Mouse (Mus musculus): ENCODE measurements around the gene Celsr3.

The Celsr3 gene

GRCm38 (mm10) chr9:108824755-108825413 is 1.2 kb upstream of the Celsr3 start:
- no peak for TF ChIP-seq GATA4 (IDR thresholded peaks at IDR 0.05; ENCODE audit: insufficient replicate concordance, low read length)

DNA sequence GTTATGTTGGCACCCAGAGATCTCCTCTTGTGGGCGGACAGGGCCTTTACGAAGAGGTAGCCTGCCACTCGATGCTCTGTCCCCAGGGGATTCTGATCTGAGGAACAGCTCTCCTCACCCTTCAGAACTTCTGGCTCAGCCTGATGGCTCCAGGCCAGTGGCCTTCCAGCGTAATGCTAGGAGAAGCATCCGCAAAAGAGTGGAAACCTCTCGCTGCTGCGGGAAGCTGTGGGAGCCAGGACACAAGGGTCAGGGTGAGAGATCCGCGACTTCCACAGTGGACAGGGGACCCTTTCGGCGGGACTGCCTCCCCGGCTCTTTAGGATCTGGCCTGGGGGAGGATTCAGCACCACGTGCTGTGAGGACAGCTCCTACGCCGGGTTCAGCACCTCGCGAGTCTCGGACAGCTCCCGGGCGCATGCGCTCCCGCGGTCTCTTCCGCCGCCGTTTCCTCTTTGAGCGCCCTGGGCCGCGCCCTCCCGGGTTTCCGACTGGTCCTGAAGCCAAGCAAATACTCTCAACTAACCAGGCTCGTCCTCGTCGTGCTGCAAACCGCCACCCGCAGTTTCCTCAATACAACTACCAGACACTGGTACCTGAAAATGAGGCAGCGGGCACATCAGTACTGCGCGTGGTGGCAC is 700 bp downstream of the Celsr3 start:
- no peak for TF ChIP-seq GATA4 (IDR thresholded peaks at IDR 0.05; ENCODE audit: insufficient replicate concordance, low read length)

- TF ChIP-seq GATA4 (IDR thresholded peaks at IDR 0.05; ENCODE audit: insufficient replicate concordance, low read length): no peak
Measured at GRCm38 (mm10) chr9:108827454-108827853, 1.3 kb downstream of the Celsr3 start.

GRCm38 (mm10) chr9:108827906-108828305 is 1.8 kb downstream of the Celsr3 start:
- TF ChIP-seq GATA4 (IDR thresholded peaks at IDR 0.05; ENCODE audit: insufficient replicate concordance, low read length): no peak

DNA sequence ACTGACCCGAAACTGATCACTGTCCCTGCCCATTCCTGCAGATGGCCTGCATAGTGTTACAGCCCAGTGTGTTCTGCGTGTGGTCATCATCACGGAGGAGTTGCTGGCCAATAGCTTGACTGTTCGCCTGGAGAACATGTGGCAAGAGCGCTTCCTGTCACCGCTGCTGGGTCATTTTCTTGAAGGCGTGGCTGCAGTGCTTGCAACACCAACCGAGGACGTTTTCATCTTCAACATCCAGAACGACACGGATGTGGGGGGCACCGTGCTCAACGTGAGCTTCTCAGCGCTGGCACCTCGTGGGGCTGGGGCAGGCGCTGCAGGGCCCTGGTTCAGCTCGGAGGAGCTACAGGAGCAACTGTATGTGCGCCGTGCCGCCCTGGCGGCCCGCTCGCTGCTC is 5.5 kb downstream of the Celsr3 start:
- no peak for TF ChIP-seq GATA4 (IDR thresholded peaks at IDR 0.05; ENCODE audit: insufficient replicate concordance, low read length)

- TF ChIP-seq GATA4 (IDR thresholded peaks at IDR 0.05; ENCODE audit: insufficient replicate concordance, low read length): peak; percentile 31; the same call in 1 of the 2 replicates
Measured at GRCm38 (mm10) chr9:108832390-108833108, 6.4 kb downstream of the Celsr3 start.

DNA sequence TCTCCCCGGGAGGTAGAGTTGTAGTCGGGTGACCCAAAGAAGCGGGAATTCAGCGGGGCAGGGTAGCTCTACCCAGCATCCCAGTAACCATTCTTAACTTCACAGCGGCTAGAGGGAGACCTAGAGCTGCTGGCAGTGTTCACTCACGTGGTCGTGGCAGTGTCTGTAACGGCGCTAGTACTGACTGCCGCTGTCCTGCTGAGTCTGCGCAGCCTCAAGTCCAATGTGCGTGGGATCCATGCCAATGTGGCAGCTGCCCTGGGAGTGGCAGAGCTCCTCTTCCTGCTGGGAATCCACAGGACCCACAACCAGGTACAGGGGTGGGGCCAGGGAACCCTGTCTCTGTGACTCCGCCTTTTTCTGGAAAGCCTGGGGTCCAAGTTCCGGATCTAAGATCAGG is 16.9 kb downstream of the Celsr3 start:
- TF ChIP-seq GATA4 (IDR thresholded peaks at IDR 0.05; ENCODE audit: insufficient replicate concordance, low read length): no peak

DNA sequence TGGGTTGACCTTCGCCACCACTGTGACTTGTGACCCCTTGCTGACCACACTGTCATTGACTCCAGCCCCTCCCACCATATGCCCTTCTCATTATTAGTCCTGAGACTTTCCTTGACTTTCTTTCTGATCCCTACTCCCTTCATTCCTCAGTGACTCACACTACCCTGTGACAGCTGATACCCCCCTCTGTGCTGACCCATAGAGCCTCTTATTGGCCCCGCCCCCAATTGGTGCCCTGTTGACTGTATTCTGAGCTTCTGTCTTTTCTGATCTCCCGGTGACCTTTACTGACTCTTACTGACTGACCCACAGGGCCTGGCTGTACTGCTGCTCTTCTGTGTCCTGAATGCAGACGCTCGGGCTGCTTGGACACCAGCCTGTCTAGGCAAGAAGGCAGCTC is 19.3 kb downstream of the Celsr3 start:
- no peak for TF ChIP-seq GATA4 (IDR thresholded peaks at IDR 0.05; ENCODE audit: insufficient replicate concordance, low read length)

DNA sequence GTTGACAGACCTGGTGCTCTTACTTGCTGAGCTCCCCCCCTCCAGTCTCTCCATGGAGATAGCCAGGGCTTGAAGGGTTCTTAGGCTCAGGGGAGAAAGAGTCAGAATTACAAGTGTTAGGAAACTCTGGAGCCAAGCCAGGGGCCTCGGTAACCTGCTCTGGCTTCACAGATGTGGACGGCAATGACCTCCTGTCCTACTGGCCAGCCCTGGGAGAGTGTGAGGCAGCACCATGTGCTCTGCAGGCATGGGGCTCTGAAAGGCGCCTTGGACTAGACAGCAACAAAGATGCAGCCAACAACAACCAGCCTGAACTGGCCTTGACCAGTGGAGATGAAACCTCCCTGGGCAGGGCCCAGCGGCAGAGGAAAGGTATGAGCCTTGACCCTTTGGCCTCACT is 21.3 kb downstream of the Celsr3 start:
- no peak for TF ChIP-seq GATA4 (IDR thresholded peaks at IDR 0.05; ENCODE audit: insufficient replicate concordance, low read length)

- TF ChIP-seq GATA4 (IDR thresholded peaks at IDR 0.05; ENCODE audit: insufficient replicate concordance, low read length): no peak
Measured at GRCm38 (mm10) chr9:108848419-108848818, 22.3 kb downstream of the Celsr3 start.

GRCm38 (mm10) chr9:108852976-108853375 is 26.9 kb downstream of the Celsr3 start, which contains the start of gene Slc26a6:
Gene Slc26a6 (plus strand): TSS chr9:108853283.
- TF ChIP-seq GATA4 (IDR thresholded peaks at IDR 0.05; ENCODE audit: insufficient replicate concordance, low read length): no peak

DNA sequence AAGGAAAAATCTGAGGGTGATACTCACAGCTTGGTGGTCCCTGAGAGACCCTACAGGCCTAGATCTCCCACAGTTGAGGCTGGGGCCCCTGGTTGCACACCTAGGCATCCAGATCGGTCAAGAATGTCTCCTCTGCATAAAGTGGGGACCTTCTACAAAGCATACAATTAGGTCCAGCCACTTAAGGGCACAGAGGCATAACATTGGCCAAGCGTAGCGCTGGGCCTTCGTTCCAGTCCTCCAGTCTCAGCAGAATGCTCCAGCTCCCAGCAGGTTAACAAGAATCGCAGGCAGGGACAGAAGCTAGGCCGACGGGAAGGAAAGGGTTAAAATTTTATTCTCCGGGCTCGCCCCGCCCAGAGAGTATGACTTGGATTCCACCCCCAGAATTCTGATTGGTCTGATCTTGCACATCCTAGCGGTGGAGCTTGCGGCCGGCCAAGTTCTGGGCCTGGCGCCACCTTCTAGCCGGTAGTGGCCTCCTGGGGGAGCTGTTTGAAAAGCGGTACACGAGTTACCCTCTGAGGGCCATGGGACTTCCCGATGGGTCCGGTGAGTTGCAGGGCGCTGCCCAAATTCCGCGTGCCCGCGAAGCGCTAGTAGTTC is 27.6 kb downstream of the Celsr3 start:
- TF ChIP-seq GATA4 (IDR thresholded peaks at IDR 0.05; ENCODE audit: insufficient replicate concordance, low read length): no peak; the same call in 1 of the 2 replicates

- no peak for TF ChIP-seq GATA4 (IDR thresholded peaks at IDR 0.05; ENCODE audit: insufficient replicate concordance, low read length)
Measured at GRCm38 (mm10) chr9:108854241-108854696, 28.1 kb downstream of the Celsr3 start.

DNA sequence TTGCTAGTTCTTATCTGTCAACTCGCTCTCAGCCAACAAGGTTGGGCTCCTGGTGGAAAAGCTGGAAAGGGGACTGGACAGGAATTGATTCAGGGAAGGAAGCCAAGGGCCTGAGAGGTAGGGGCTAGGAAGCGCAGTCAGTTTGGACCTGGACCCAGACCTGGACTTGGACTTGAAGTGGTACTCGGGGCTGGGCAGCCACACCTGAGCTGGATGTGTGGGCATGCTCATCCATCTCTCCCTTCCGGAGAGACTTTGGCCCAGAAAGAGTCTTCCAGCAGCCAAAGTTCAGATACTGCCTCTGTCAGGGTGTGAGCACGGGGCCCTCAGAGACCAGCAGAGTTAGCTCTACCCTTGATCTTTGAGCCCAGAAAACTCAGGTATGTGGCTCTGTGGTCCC is 29.2 kb downstream of the Celsr3 start:
- TF ChIP-seq GATA4 (IDR thresholded peaks at IDR 0.05; ENCODE audit: insufficient replicate concordance, low read length): no peak

DNA sequence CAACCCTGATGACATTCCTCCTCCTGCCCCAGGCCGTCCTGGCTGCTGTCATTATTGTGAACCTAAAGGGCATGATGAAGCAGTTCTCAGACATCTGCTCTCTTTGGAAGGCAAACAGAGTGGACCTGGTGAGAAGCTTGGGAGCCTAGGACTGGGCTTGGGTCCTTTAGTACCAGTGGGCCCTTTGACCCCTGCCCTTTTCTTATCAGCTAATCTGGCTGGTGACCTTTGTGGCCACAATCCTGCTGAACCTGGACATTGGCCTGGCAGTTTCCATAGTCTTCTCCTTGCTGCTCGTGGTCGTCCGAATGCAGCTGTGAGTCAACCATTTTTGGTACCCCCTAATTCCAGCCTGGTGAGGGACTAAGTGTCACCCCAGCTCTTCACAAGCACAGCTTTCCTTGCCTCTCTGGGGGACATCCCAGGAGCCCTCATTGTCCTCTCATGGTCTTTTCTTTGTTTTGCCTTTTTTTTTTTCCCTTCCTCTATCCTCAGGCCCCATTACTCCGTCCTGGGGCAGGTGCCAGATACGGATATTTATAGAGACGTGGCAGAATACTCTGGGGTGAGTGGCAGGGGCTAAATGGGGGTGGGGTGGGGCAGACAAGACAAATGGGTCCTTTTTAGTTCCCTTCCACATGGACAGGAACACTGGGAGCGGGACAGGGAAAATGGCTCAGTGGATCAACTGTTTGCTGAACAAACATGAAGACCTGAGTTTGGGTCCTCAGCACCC is 32.8 kb downstream of the Celsr3 start:
- peak; percentile 78; the same call in 1 of the 2 replicates for TF ChIP-seq GATA4 (IDR thresholded peaks at IDR 0.05; ENCODE audit: insufficient replicate concordance, low read length)
